Mouse (Mus musculus) midbrain, embryonic 11.5 days (tissue): ENCODE results near the gene Pola2. TPM values are rescaled to one million over a fixed set of nuclear protein-coding genes. Genes with fewer than 3 reads are reported as not detected.

Source experiments
- ATAC-seq: fragments of 200-750 bp; cut with Nextera tagmentation; 2 replicates; pipeline ENCODE4 v1.8.0; 2017; ENCODE audit warnings: moderate TSS enrichment, moderate library complexity; ENCODE audit not compliant: low FRiP score
- DNase-seq: peaks from one replicate; pipeline ENCODE4 v3.0.0; 2015; ENCODE audit warnings: low spot score; ENCODE audit errors: missing footprints
- H3K27ac ChIP-seq: fragments of 300-500 bp; sonication (generic); 2 replicates; pipeline ENCODE4 v1.5.1; 2014; ENCODE audit warnings: low read depth, low read length
- H3K27me3 ChIP-seq: fragments of 300-500 bp; sonication (generic); 2 replicates; pipeline ENCODE4 v1.6.1; 2014; ENCODE audit warnings: mild to moderate bottlenecking, low read length, moderate library complexity, mixed read lengths; ENCODE audit not compliant: control insufficient read depth, insufficient read depth
- H3K36me3 ChIP-seq: fragments of 300-500 bp; sonication (generic); 2 replicates; pipeline ENCODE4 v1.6.1; 2014; ENCODE audit warnings: mild to moderate bottlenecking, low read length, moderate library complexity, mixed read lengths; ENCODE audit not compliant: control insufficient read depth, insufficient read depth
- H3K4me1 ChIP-seq: fragments of 300-500 bp; sonication (generic); 2 replicates; pipeline ENCODE4 v1.6.1; 2014; ENCODE audit warnings: low read length; ENCODE audit not compliant: control insufficient read depth, insufficient read depth
- H3K4me2 ChIP-seq: fragments of 300-500 bp; sonication (generic); 2 replicates; pipeline ENCODE4 v1.6.1; 2014; ENCODE audit warnings: mild to moderate bottlenecking, moderate library complexity
- H3K4me3 ChIP-seq: fragments of 300-500 bp; sonication (generic); 2 replicates; pipeline ENCODE4 v1.5.1; 2014; ENCODE audit warnings: low read depth, low read length
- H3K9ac ChIP-seq: fragments of 300-500 bp; sonication (generic); 2 replicates; pipeline ENCODE4 v1.6.1; 2014; ENCODE audit warnings: low read length
- H3K9me3 ChIP-seq: fragments of 300-500 bp; sonication (generic); 2 replicates; pipeline ENCODE4 v1.6.1; 2016; ENCODE audit warnings: low read length; ENCODE audit not compliant: control insufficient read depth
- WGBS: fragments of 180-500 bp; shearing (Covaris S2); extraction: QIAGEN DNeasy Blood & Tissue Kit; methylation state at CpG from one replicate; pipeline ENCODE4 v1.1.7; 2014; 5-methylcytosine and 5-hydroxymethylcytosine counted together
- polyA plus RNA-seq: library from polyadenylated mRNA; unstranded; fragments of >200 nt; fragmentation: Nextera tagmentation; extraction: Ambion mirVana; gene quantifications from 2 replicates; pipeline ENCODE4 v1.2.1, GENCODE M21; 2014

The Pola2 gene
- polyA plus RNA-seq, 1 experiment from 2014 or later = 82.7 TPM

- Histone ChIP-seq H3K9me3 (no peaks in the 10 kb centered on the region), H3K4me3 (no peak overlapping the region), H3K27me3 (no peaks in the 10 kb centered on the region), H3K36me3 (peaks cover 6% of the 10 kb centered on the region), H3K27ac (no peak overlapping the region), H3K4me2 (no peak overlapping the region), H3K4me1 (peaks cover 15% of the 10 kb centered on the region), H3K9ac (no peak overlapping the region)
- no peak for DNase-seq
- 92% methylated on average over 12 of the region's 12 CpGs for WGBS
- no peak for ATAC-seq
Observed at GRCm38 (mm10) chr19:5891521-5892258, 72.3 kb downstream of the Pola2 start.

Other genes starting within 250 kb of the Pola2 start
- 5.3 and 5.4 TPM in 2 replicates for gene Ehbp1l1, start 237.9 kb downstream of the Pola2 start, polyA plus RNA-seq
- gene Fam89b, start 234.5 kb downstream of the Pola2 start, polyA plus RNA-seq = 157 and 158 TPM in 2 replicates
- 4.8 and 6.0 TPM in 2 replicates for gene Ltbp3, start 223.3 kb downstream of the Pola2 start, polyA plus RNA-seq
- 48.2 and 58.6 TPM in 2 replicates for gene Scyl1, start 192.8 kb downstream of the Pola2 start, polyA plus RNA-seq
- 11.5 and 14.0 TPM in 2 replicates for gene Frmd8, start 88.9 kb downstream of the Pola2 start, polyA plus RNA-seq
- gene Slc25a45, start 86.4 kb downstream of the Pola2 start, polyA plus RNA-seq = 1.1 and 1.8 TPM in 2 replicates
- 7.3 and 8.3 TPM in 2 replicates for gene Tigd3, start 70.1 kb downstream of the Pola2 start, polyA plus RNA-seq
- gene Dpf2, start 51.2 kb downstream of the Pola2 start, polyA plus RNA-seq = 200 and 203 TPM in 2 replicates
- gene Cdc42ep2, start 39.4 kb downstream of the Pola2 start, polyA plus RNA-seq = 2.2 and 2.5 TPM in 2 replicates
- gene Slc22a20, start 21.9 kb upstream of the Pola2 start, polyA plus RNA-seq = not detected in 2 replicates
- gene Capn1, start 51.7 kb upstream of the Pola2 start, polyA plus RNA-seq = 3.9 and 4.0 TPM in 2 replicates
- 18.6 and 23.1 TPM in 2 replicates for gene Syvn1, start 82.4 kb upstream of the Pola2 start, polyA plus RNA-seq
- 88.0 and 92.5 TPM in 2 replicates for gene Mrpl49, start 93.6 kb upstream of the Pola2 start, polyA plus RNA-seq
- 717 and 781 TPM in 2 replicates for gene Fau, start 93.6 kb upstream of the Pola2 start, polyA plus RNA-seq
- 39.5 and 40.0 TPM in 2 replicates for gene Znhit2, start 97.0 kb upstream of the Pola2 start, polyA plus RNA-seq
- gene Tm7sf2, start 104.2 kb upstream of the Pola2 start, polyA plus RNA-seq = 35.7 and 39.6 TPM in 2 replicates
- gene Vps51, start 113.0 kb upstream of the Pola2 start, polyA plus RNA-seq = 37.4 and 48.3 TPM in 2 replicates
- not detected in 2 replicates for gene Tmem262, start 115.8 kb upstream of the Pola2 start, polyA plus RNA-seq
- 2.0 and 2.2 TPM in 2 replicates for gene Gm28374, start 118.1 kb upstream of the Pola2 start, polyA plus RNA-seq
- gene Zfpl1, start 120.8 kb upstream of the Pola2 start, polyA plus RNA-seq = 63.4 and 63.5 TPM in 2 replicates
- gene Cdca5, start 120.8 kb upstream of the Pola2 start, polyA plus RNA-seq = 61.2 and 66.3 TPM in 2 replicates
- gene AC131692.1, start 130.2 kb upstream of the Pola2 start, polyA plus RNA-seq = 0.27 and 0.40 TPM in 2 replicates
- 0.37 and 0.46 TPM in 2 replicates for gene Naaladl1, start 141.6 kb upstream of the Pola2 start, polyA plus RNA-seq
- gene Sac3d1, start 154.4 kb upstream of the Pola2 start, polyA plus RNA-seq = 55.3 and 60.0 TPM in 2 replicates
- gene Snx15, start 164.1 kb upstream of the Pola2 start, polyA plus RNA-seq = 23.8 and 26.1 TPM in 2 replicates
- not detected in 2 replicates for gene Batf2, start 176.8 kb upstream of the Pola2 start, polyA plus RNA-seq
- 75.6 and 86.1 TPM in 2 replicates for gene Arl2, start 177.3 kb upstream of the Pola2 start, polyA plus RNA-seq
- not detected in 2 replicates for gene Majin, start 220.2 kb upstream of the Pola2 start, polyA plus RNA-seq